Mouse (Mus musculus): ENCODE measurements around the gene Ncbp3.

- TF ChIP-seq CTCF (IDR thresholded peaks at IDR 0.05; ENCODE audit: low read depth): no peak
- no peak for TF ChIP-seq EP300 (IDR thresholded peaks at IDR 0.05; ENCODE audit: low read depth)
Measured at GRCm38 (mm10) chr11:73020953-73021800, 26.4 kb upstream of the Ncbp3 start.

All from heart, postnatal 0 days (tissue).